Mouse (Mus musculus): ENCODE data around the gene Slc12a8. TPM values are rescaled to one million over a fixed set of nuclear protein-coding genes. Genes with fewer than 3 reads are reported as not detected.

The Slc12a8 gene
- polyA plus RNA-seq, 1 experiment: 5.9 TPM

- Histone ChIP-seq H3K36me3 (ENCODE audit: control insufficient read depth, insufficient read depth, low read length, poor library complexity, severe bottlenecking) (no peaks in the 10 kb centered on the region), H3K9ac (ENCODE audit: low read depth, poor library complexity, severe bottlenecking) (no peak overlapping the region), H3K27me3 (ENCODE audit: control insufficient read depth, insufficient read depth, low read length, poor library complexity, severe bottlenecking) (no peaks in the 10 kb centered on the region), H3K9me3 (replicated peaks; ENCODE audit: control insufficient read depth, insufficient read depth, low read length, poor library complexity, severe bottlenecking) (0 out of 2 replicates have a peak, but pooled peaks cover 2% of the 10 kb centered on the region), H3K27ac (ENCODE audit: insufficient read depth, low read length) (no peak overlapping the region), H3K4me1 (ENCODE audit: control insufficient read depth, insufficient read depth, low read length) (no peaks in the 10 kb centered on the region), H3K4me3 (ENCODE audit: low read depth, low read length) (no peak overlapping the region)
- TF ChIP-seq CTCF (IDR thresholded peaks at IDR 0.05; ENCODE audit: low read depth, low read length): no peak
- no peak for TF ChIP-seq POLR2A (IDR thresholded peaks at IDR 0.05; ENCODE audit: insufficient read depth, low read length)
- TF ChIP-seq EP300 (IDR thresholded peaks at IDR 0.05; ENCODE audit: insufficient read depth, low read depth, low read length): no peak
These were observed 149.1 kb downstream of the Slc12a8 start for GRCm38 (mm10) chr16:33666226-33666625.

GRCm38 (mm10) chr16:33666985-33667538 lies 149.9 kb downstream of the Slc12a8 start:
- H3K36me3 ChIP-seq (ENCODE audit: control insufficient read depth, insufficient read depth, low read length, poor library complexity, severe bottlenecking): no peaks in the 10 kb centered on the region
- H3K4me1 ChIP-seq (ENCODE audit: control insufficient read depth, insufficient read depth, low read length): no peaks in the 10 kb centered on the region
- no peak overlapping the region for H3K4me3 ChIP-seq (ENCODE audit: low read depth, low read length)
- H3K9ac ChIP-seq (ENCODE audit: low read depth, poor library complexity, severe bottlenecking): no peak overlapping the region
- H3K27me3 ChIP-seq (ENCODE audit: control insufficient read depth, insufficient read depth, low read length, poor library complexity, severe bottlenecking): no peaks in the 10 kb centered on the region
- H3K27ac ChIP-seq (ENCODE audit: insufficient read depth, low read length): no peak overlapping the region
- H3K9me3 ChIP-seq (replicated peaks; ENCODE audit: control insufficient read depth, insufficient read depth, low read length, poor library complexity, severe bottlenecking): 0 out of 2 replicates have a peak, but pooled peaks cover 2% of the 10 kb centered on the region
- TF ChIP-seq EP300 (IDR thresholded peaks at IDR 0.05; ENCODE audit: insufficient read depth, low read depth, low read length): no peak
- no peak for TF ChIP-seq CTCF (IDR thresholded peaks at IDR 0.05; ENCODE audit: low read depth, low read length)
- no peak for TF ChIP-seq POLR2A (IDR thresholded peaks at IDR 0.05; ENCODE audit: insufficient read depth, low read length)

GRCm38 (mm10) chr16:33668448-33668847 lies 151.3 kb downstream of the Slc12a8 start:
- H3K36me3 ChIP-seq (ENCODE audit: control insufficient read depth, insufficient read depth, low read length, poor library complexity, severe bottlenecking): no peaks in the 10 kb centered on the region
- TF ChIP-seq POLR2A (IDR thresholded peaks at IDR 0.05; ENCODE audit: insufficient read depth, low read length) (no peak), EP300 (IDR thresholded peaks at IDR 0.05; ENCODE audit: insufficient read depth, low read depth, low read length) (no peak), CTCF (IDR thresholded peaks at IDR 0.05; ENCODE audit: low read depth, low read length) (no peak)
- H3K27me3 ChIP-seq (ENCODE audit: control insufficient read depth, insufficient read depth, low read length, poor library complexity, severe bottlenecking): no peaks in the 10 kb centered on the region
- no peaks in the 10 kb centered on the region for H3K4me1 ChIP-seq (ENCODE audit: control insufficient read depth, insufficient read depth, low read length)
- H3K27ac ChIP-seq (ENCODE audit: insufficient read depth, low read length): no peak overlapping the region
- H3K9ac ChIP-seq (ENCODE audit: low read depth, poor library complexity, severe bottlenecking): no peak overlapping the region
- H3K9me3 ChIP-seq (replicated peaks; ENCODE audit: control insufficient read depth, insufficient read depth, low read length, poor library complexity, severe bottlenecking): 0 out of 2 replicates have a peak, but pooled peaks cover 2% of the 10 kb centered on the region
- no peak overlapping the region for H3K4me3 ChIP-seq (ENCODE audit: low read depth, low read length)

GRCm38 (mm10) chr16:33669072-33669471 lies 151.9 kb downstream of the Slc12a8 start:
- no peaks in the 10 kb centered on the region for H3K27me3 ChIP-seq (ENCODE audit: control insufficient read depth, insufficient read depth, low read length, poor library complexity, severe bottlenecking)
- no peaks in the 10 kb centered on the region for H3K4me1 ChIP-seq (ENCODE audit: control insufficient read depth, insufficient read depth, low read length)
- no peaks in the 10 kb centered on the region for H3K36me3 ChIP-seq (ENCODE audit: control insufficient read depth, insufficient read depth, low read length, poor library complexity, severe bottlenecking)
- TF ChIP-seq EP300 (IDR thresholded peaks at IDR 0.05; ENCODE audit: insufficient read depth, low read depth, low read length): no peak
- TF ChIP-seq CTCF (IDR thresholded peaks at IDR 0.05; ENCODE audit: low read depth, low read length): no peak
- no peak for TF ChIP-seq POLR2A (IDR thresholded peaks at IDR 0.05; ENCODE audit: insufficient read depth, low read length)
- 0 out of 2 replicates have a peak, but pooled peaks cover 2% of the 10 kb centered on the region for H3K9me3 ChIP-seq (replicated peaks; ENCODE audit: control insufficient read depth, insufficient read depth, low read length, poor library complexity, severe bottlenecking)
- no peak overlapping the region for H3K9ac ChIP-seq (ENCODE audit: low read depth, poor library complexity, severe bottlenecking)
- H3K4me3 ChIP-seq (ENCODE audit: low read depth, low read length): no peak overlapping the region
- no peak overlapping the region for H3K27ac ChIP-seq (ENCODE audit: insufficient read depth, low read length)

- no peak overlapping the region for H3K4me3 ChIP-seq (ENCODE audit: low read depth, low read length)
- H3K27me3 ChIP-seq (ENCODE audit: control insufficient read depth, insufficient read depth, low read length, poor library complexity, severe bottlenecking): no peaks in the 10 kb centered on the region
- no peaks in the 10 kb centered on the region for H3K36me3 ChIP-seq (ENCODE audit: control insufficient read depth, insufficient read depth, low read length, poor library complexity, severe bottlenecking)
- H3K9me3 ChIP-seq (replicated peaks; ENCODE audit: control insufficient read depth, insufficient read depth, low read length, poor library complexity, severe bottlenecking): 0 out of 2 replicates have a peak, but pooled peaks cover 2% of the 10 kb centered on the region
- H3K9ac ChIP-seq (ENCODE audit: low read depth, poor library complexity, severe bottlenecking): no peak overlapping the region
- no peak overlapping the region for H3K27ac ChIP-seq (ENCODE audit: insufficient read depth, low read length)
- H3K4me1 ChIP-seq (ENCODE audit: control insufficient read depth, insufficient read depth, low read length): no peaks in the 10 kb centered on the region
- TF ChIP-seq CTCF (IDR thresholded peaks at IDR 0.05; ENCODE audit: low read depth, low read length) (no peak), POLR2A (IDR thresholded peaks at IDR 0.05; ENCODE audit: insufficient read depth, low read length) (no peak), EP300 (IDR thresholded peaks at IDR 0.05; ENCODE audit: insufficient read depth, low read depth, low read length) (no peak)
These were observed 153.2 kb downstream of the Slc12a8 start for GRCm38 (mm10) chr16:33670340-33670739.

- H3K27ac ChIP-seq (ENCODE audit: insufficient read depth, low read length): no peak overlapping the region
- H3K9ac ChIP-seq (ENCODE audit: low read depth, poor library complexity, severe bottlenecking): no peak overlapping the region
These were observed 153.8 kb downstream of the Slc12a8 start for GRCm38 (mm10) chr16:33670933-33671332.

More at GRCm38 (mm10) chr16:33670933-33671332, 153.8 kb downstream of the Slc12a8 start:
- Histone ChIP-seq H3K4me3 (ENCODE audit: low read depth, low read length) (no peak overlapping the region), H3K4me1 (ENCODE audit: control insufficient read depth, insufficient read depth, low read length) (no peaks in the 10 kb centered on the region), H3K36me3 (ENCODE audit: control insufficient read depth, insufficient read depth, low read length, poor library complexity, severe bottlenecking) (no peaks in the 10 kb centered on the region), H3K9me3 (replicated peaks; ENCODE audit: control insufficient read depth, insufficient read depth, low read length, poor library complexity, severe bottlenecking) (0 out of 2 replicates have a peak, but pooled peaks cover 2% of the 10 kb centered on the region), H3K27me3 (ENCODE audit: control insufficient read depth, insufficient read depth, low read length, poor library complexity, severe bottlenecking) (no peaks in the 10 kb centered on the region)
- no peak for TF ChIP-seq EP300 (IDR thresholded peaks at IDR 0.05; ENCODE audit: insufficient read depth, low read depth, low read length)
- no peak for TF ChIP-seq CTCF (IDR thresholded peaks at IDR 0.05; ENCODE audit: low read depth, low read length)
- TF ChIP-seq POLR2A (IDR thresholded peaks at IDR 0.05; ENCODE audit: insufficient read depth, low read length): no peak

All from ES-Bruce4 (cell line).